Mouse (Mus musculus): ENCODE results near the gene Dlg2. TPM values are rescaled to one million over a fixed set of nuclear protein-coding genes. Genes with fewer than 3 reads are reported as not detected.

The Dlg2 gene
- total RNA-seq, 2 experiments from 2014 or later: 277 to 316 TPM

DNA sequence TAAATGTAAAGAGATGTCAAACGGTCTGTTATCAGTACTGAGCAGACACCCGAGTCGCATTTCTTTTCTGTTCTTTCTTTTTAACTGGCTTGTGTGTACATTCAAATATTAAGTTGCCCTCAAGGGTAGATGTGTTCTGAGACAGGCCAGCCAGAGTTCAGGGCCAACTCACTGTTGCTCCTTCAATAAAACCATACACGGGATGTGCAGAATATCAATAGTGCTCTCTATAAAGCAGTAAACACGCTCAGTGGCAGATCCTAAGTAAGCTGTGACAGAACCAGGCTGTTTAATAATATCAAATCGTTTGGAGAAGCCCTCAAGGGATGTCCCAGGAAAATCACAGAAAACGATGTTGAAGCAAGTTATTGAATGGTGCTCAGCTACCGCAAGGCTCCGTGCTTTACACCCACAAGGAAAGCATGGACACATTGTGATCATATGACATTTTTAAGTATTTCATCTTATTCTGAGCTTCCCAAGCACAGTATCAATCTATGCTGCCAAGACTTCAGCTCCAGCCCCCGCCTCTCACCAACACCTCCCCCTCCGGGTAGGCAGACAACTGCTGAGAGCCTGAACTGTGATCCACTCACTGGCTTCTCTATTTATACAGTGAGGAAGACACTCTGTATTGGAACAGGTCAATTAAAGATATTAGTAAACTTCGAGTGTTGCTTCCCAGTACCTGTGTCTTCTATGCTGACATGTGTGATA is 1458.6 kb downstream of the Dlg2 start:
- intact Hi-C loops (cut with DNase I): no loop called here
- peak; percentile 72 to 75 for DNase-seq (ENCODE audit: low spot score in 2 of 2)

DNA sequence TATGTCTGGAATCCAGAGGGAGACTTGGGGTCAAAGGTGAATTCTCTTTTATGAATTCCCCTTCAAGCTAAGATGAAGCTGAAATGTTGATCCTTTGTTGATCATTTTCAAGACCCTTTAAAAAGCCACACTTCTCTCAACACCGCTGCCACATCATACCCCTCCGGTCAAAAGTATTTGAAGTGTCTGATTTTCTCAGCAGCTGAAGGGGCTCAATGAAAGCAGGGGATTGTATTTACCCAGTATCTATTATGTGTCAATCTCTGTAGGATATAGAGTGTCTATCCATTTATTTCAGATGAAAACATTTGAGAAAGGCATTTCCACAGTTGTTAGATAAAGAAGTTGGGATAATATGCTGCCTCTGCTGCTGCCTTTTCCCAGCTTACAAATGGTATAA is 1459.7 kb downstream of the Dlg2 start:
- DNase-seq (ENCODE audit: low spot score in 2 of 2): no peak
- intact Hi-C loops (cut with DNase I): no loop called here

DNA sequence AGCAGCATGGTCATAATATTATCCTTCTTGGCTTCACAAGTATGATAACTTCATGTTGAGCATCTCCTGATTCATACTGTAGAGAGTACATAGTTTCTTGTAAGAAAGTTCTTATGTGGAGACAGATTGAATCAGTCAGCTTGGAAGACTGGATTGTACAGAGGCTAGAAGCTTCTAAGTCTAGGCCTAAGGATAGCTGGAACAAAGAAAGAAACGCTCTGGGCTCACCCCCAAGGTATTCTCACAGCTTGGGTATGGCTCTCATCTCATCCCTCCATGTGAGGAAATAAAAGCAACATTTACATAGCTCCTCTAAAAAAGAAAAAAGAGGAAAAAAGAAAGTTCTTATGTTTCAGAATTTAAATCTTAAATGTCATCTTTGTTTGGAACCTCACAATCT is 1466.8 kb downstream of the Dlg2 start:
- DNase-seq (ENCODE audit: low spot score in 2 of 2): no peak
- intact Hi-C loops (cut with DNase I): no loop called here

DNA sequence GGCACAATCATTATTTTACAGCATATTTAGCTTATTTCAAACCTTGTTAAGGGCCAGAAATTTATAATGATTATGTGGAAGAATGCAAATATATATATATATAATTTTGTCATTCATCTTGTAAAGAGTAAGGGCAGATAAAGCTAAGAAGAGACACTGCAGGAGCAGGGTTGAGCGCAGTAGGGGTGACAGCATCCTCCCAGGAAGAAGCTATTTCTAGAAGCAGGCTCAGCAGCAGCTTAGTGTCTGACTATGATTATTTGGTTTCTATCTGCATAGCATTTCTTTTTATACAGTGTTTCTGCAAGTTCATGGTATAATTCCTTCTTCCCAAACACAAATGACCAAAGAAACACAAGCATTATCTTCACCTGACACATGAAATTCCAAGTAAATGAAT is 1479.1 kb downstream of the Dlg2 start:
- intact Hi-C loops (cut with DNase I): no loop called here
- DNase-seq (ENCODE audit: low spot score in 2 of 2): no peak

DNA sequence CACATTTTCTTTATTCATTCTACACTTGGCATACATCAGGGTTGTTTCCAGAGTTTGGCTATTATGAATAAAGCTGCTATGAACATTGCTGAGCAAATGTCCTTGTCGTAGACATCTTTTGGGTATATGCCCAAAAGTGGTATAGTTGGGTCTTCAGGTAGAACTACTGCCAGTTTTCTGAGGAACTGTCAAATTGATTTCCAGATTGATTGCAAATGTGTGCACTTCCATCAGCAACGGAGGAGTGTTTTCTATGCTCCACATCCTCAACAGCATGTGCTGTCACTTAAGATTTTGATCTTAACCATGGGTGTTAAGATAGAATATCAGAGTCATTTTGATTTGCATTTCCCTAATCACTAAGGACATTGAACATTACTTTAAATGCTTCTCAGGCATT is 1486.5 kb downstream of the Dlg2 start:
- intact Hi-C loops (cut with DNase I): no loop called here
- DNase-seq (ENCODE audit: low spot score in 2 of 2): no peak

DNA sequence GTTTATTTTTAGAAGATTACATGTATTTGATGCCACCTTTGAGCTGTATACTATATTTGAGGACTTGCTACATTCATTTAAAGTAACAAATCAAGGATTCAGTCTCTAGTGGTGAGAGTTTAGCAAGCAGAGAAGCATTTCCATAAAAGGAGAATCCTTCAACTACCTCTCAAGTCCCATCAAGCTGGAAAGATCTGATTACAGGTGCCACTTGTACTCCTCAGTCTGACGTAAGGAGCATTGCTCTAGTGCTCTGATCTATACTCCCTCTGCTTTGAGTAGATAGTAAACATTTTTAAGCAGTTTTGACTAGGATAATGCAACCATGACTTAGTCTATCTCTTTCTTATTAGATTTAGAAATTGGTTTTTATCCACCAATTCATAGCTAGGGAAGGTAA is 1496.5 kb downstream of the Dlg2 start:
- intact Hi-C loops (cut with DNase I): no loop called here

DNA sequence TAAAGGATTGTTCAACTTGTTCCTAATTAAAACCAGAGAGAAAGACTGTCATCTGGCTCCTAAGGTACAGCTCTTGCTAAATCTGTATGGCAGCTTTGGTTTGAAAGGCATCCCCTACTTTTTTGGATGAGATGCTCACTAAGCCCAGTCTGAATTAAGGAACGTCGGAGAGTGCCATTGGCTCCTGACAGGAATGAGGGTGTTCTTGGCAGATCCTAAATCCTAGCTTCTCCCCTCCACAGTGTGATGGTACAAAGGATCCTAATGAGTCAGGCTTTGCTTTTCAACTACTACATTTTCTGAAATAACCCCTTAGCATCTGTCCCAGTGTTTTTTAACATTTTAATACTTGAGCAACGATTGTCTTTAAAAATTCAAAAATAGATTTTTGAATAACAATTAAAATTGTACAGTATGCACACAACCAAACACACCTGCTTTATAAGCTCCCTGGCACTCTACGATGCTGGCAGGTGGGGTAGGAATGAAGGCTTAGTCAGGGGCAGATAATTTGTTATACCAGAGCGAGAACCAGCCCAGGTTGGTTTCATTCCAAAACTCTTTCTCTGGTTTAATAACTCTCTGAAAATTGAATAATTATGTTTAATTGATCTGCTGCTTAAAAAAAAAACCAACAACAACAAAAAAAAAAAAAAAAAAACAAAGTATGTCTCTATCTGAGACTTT is 1527.4 kb downstream of the Dlg2 start:
- no peak for DNase-seq (ENCODE audit: low spot score in 2 of 2)

More for the DNA sequence above, 1496.5 kb downstream of the Dlg2 start:
- no peak for DNase-seq (ENCODE audit: low spot score in 2 of 2)

DNA sequence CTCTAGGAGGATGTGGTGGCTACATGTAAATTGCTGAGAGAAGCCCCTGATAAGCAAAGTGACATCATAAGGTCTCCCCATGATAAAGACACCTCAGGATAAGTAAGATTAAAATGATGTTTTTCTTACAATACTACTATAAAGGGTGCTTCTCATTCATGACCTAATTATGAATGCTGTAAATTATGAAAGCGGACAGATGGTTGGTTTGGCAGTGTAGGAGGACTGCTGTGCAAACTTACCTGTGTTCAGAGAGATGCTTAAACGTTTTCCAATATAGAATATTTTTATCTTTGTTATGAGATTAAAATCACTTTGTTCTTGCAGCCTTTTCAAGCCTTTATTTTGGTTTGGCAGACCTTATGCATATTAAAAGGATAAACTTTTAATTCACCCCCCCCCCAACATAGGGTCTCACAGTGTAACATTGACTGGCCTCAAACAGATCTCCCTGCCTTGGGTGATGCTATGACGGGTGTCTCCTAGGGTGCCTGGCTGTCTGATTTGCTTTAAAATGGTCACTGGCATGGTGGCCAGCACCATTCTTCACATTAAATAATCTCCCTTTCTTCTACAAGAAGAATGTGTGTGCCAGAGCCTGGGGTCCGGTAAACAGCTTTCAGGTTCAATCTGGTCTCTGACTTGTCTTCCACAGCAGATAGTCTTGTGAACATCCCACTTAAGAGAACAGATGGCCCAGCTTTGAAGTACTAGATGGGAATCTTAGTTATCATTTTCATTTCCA is 1529.4 kb downstream of the Dlg2 start:
- intact Hi-C loops (cut with DNase I): no loop called here
- DNase-seq (ENCODE audit: low spot score in 2 of 2): no peak

More for the DNA sequence above, 1527.4 kb downstream of the Dlg2 start:
- intact Hi-C loops (cut with DNase I): no loop called here

DNA sequence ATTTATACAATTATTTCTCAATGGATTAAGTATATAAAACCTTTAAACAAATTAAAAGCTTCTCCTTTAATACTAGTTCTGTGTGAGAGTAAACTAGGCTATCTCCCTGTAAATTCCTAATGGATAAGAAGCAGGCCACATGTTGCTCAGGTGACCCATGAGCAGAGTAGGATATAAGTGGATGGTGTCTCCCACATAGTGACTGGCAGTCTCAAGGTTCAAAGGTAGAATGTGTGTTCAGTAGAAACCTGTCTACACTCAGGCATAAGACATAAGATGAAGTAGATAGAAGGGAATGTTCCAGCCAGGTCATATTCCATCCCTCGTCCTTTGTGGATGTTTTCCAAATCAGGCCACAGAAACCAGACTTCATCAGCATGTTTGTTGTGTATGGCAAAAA is 1532.2 kb downstream of the Dlg2 start:
- intact Hi-C loops (cut with DNase I): no loop called here
- DNase-seq (ENCODE audit: low spot score in 2 of 2): no peak

DNA sequence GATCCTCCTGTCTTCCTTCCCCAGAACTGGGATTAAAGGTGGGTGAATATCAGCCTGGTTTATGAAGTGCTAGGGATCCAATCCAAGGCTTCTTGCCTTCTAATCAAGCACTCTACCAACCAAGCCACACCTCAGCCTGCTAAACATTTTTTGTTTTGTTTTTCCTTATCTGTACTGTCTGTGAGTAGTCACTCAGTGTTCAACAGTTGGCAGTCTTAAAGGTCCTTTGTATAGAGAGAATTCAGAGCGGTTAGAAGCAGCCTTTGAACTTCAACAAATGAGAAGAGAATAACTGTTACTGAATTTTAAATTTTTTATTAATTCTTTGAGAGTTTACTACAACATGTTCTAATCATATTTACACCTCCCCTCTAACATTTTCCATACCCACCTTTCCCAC is 1548.5 kb downstream of the Dlg2 start:
- intact Hi-C loops (cut with DNase I): loop anchor here (5.0 kb wide), 1 partner anchor 568 kb away; no protein-coding TSS in a partner anchor
- no peak for DNase-seq (ENCODE audit: low spot score in 2 of 2)

DNA sequence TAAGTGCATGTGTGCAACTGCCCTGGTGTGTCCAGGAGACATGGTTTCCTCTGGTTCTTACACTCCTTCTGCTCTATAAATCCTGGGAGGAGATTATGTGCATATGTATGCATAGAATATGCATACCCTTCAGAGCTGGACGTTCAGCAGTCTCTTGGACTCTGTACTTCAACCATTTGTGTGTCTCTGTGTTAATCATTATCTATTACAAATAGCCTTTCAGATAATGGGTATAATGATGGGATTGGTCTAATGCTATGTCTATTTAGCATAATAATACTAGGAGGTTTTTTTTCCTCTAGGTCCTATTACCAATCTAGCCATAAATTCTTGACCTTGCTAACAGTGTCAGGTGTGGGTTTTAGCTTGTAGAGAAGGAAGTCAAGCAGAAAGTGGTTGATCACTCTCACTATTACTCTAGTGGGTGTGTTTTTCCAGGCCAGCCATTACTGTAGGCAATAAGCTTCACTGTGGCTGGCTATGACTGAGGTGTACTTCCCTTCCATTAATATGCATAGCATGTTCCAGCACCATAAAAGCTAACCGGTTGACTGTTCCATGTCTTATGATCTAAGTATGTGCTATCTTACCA is 1549.1 kb downstream of the Dlg2 start:
- DNase-seq (ENCODE audit: low spot score in 2 of 2): no peak
- intact Hi-C loops (cut with DNase I): loop anchor here (5.0 kb wide), 1 partner anchor 568 kb away; no protein-coding TSS in a partner anchor

DNA sequence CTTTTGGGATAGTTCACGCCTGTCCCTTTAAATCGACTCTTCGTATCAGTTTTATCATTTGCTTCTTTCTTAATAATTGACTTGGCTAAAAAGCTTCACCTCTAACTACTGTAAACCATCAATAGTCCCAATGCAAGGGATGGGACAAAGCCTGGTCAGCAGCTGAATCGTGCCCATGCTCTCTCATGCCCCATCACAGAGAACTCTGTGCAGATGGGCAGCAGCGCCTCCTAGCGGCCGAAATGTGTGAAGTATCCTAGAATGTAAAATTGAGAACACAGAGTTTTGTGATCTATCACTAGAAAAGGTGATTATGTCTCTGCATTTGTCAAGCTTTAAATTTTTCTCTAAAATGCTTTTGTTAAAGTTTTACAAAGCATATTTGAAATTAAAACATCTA is 1550.6 kb downstream of the Dlg2 start:
- peak; percentile 50 to 56 for DNase-seq (ENCODE audit: low spot score in 2 of 2)

DNA sequence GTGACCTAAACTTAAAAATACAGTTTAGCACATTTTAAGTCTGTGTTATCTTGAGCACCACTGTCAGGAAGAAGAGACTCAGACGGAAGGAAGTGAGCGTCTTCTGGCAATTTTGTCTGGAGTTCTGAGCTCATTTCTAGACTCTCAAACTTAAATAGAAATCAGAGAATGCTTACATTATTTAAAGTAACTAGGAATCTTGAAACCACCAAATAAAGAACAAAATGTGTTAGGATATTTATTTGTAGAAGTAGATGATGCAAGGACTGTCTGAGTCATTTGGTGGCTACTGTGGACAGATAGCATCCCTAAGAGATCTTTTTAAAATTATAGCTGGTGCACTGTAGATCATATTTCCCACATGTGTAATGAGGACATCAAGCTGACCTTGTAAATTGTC is 1557.8 kb downstream of the Dlg2 start:
- DNase-seq (ENCODE audit: low spot score in 2 of 2): no peak
- intact Hi-C loops (cut with DNase I): no loop called here

More for the DNA sequence above, 1550.6 kb downstream of the Dlg2 start:
- intact Hi-C loops (cut with DNase I): loop anchor here (5.0 kb wide), 1 partner anchor 570 kb away; no protein-coding TSS in a partner anchor

DNA sequence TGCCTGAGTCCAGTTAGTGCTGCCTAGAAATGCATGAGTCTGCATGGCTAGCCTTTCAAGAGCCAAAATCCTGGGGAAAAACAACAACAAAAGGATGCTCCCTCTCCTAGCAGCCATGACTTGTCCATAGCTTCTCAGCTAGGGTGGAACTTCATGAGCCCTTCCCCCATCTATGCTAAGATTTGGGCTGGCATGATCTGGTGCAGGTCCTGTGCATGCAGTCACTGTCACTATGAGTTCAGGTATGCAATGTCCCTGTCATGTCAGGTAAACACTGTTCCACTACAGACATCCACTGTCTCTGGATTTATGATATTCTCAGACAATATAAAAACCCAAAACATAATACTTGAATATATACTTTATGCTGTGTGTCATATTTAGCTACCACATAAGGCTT is 1563.7 kb downstream of the Dlg2 start:
- DNase-seq (ENCODE audit: low spot score in 2 of 2): no peak
- intact Hi-C loops (cut with DNase I): no loop called here

DNA sequence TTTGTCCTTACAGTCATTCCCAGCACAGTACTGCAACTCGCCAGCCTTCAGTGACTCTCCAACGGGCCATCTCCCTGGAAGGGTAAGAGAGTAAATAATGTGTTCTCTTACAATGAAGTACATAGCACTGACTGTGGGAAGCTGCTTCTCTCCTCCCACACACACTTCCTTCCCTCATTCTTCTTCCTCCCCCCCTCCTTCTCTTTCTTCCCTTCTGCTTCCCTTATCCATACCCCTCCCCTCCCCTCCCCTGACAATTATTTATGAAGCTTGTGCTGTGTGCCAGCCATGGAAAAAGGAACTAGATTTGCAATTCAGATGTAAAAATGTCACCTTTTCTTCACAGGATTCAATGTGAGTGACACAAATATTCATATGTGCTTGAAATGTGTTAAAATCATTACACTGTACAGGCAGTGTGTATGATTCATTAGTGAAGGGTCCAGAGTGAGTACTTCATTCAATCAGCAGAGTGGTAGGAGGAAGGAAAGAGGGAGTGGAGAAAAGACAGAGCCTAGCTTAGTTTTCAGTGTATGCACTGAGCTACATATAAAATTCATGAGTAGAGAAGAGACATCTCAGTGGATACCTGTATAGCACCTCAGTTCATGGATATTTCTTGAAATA is 1564.4 kb downstream of the Dlg2 start:
- intact Hi-C loops (cut with DNase I): no loop called here
- DNase-seq (ENCODE audit: low spot score in 2 of 2): no peak

DNA sequence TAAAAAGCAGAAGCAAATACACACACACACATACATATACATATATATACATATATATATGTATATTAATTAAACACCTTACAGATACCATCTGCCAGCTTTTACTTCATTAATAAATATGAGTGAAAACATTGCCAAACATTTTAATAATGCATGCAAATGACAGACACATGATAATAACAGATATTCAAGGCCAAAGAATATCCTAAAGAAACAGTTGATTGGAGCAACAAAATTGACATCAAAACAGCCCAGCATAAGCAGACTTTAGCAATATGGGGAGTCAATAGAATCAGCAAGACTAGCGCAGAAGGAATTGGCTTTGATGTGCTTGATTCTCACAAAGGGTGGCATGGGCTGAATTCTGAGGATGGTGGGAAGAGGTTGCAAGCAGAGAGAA is 1568.5 kb downstream of the Dlg2 start:
- intact Hi-C loops (cut with DNase I): no loop called here
- DNase-seq (ENCODE audit: low spot score in 2 of 2): no peak

DNA sequence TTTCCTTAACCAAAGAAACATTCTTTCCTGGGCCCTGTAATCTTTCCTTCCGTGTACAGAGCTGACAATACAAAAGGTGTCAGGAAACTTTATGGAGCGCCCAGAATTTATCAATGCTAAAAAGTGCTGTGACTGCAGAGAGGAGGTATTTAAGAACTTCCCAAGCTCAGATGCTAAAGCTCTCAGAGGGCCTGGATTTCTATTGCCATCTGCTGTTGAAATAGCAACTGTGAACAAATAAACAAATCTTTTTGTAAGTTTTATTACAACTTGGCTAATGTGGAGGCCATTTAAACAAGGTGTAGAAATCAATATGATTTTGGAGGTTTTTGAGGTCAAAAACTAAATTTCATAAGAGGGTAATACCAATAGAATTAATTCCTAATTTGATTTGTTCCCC is 1570.8 kb downstream of the Dlg2 start:
- intact Hi-C loops (cut with DNase I): no loop called here
- no peak for DNase-seq (ENCODE audit: low spot score in 2 of 2)

DNA sequence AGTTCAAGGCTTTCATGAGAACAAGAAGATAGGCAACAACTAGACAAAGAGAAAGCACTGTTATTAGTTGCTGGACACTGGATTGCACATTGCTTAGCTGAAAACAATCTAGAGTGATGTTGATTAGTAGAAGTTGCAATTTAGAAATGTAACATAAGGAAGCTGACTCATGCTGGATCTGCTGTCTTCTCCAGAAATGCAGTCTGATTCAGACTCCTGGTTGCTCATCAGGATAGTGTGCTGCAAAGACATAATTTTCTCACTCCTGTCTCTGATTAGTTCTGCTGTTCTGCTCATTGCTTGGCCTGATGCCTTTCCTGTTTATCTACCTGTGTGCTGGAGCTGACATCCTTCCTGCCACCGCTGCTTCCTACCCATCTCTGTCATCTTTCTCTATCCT is 1572.4 kb downstream of the Dlg2 start:
- intact Hi-C loops (cut with DNase I): no loop called here
- DNase-seq (ENCODE audit: low spot score in 2 of 2): no peak

DNA sequence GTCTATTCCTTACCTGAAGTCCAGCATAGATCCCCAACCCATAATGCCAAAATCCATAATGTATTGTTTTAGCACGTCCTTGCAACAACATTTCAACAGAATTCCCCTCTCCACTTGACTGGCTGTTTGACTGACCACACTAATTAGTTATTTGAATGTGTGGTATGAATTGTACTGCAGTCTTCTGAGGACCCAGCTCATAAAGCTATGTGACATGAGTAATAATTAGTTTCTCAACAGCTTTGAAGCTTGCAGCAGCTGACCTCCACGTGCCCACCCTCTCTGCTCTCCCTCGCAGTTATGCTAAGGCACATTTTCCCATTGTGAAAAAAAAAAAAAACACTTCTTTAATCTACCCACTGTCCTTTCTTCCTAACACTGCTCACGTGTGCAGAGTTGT is 1590.4 kb downstream of the Dlg2 start:
- no peak for DNase-seq (ENCODE audit: low spot score in 2 of 2)
- intact Hi-C loops (cut with DNase I): no loop called here

DNA sequence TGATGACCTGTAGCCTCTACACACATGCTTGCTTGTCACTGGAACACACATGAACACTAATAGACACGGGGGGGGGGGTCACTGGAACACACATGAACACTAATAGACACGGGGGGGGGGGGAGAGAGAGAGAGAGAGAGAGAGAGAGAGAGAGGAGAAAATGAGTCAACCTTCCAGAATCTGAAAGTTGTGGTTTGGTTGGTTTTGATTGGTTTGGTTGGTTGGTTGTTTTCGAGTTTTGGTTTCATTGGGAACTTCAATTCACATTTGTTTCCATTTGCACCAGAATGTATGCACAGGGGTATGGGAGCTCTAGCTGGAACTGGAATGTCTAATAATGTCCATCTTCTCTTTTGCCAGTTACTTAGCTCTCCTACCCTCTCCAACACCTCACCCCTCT is 1611.0 kb downstream of the Dlg2 start:
- no peak for DNase-seq (ENCODE audit: low spot score in 2 of 2)
- intact Hi-C loops (cut with DNase I): no loop called here

All from left cerebral cortex, postnatal 36 days (tissue).